Mouse (Mus musculus) neural tube, embryonic 11.5 days (tissue): ENCODE measurements around the gene Canx. TPM values are rescaled to one million over a fixed set of nuclear protein-coding genes. Genes with fewer than 3 reads are reported as not detected.
A peak's percentile ranks its signal among the peaks of the same experiment; 100 is the strongest.
"Not testable (repeated sequence)": the region's sequence is repeated elsewhere in the genome, so short reads cannot be mapped to it uniquely, and the experiment has no call there.

ENCODE experiments used
- ATAC-seq: fragments of 200-750 bp; cut with Nextera tagmentation; 2 replicates; pipeline ENCODE4 v1.8.0; 2017; ENCODE audit warnings: moderate number of reproducible peaks, mild to moderate bottlenecking, moderate TSS enrichment, moderate library complexity; ENCODE audit not compliant: insufficient read depth, low FRiP score, low TSS enrichment
- DNase-seq: peaks from one replicate; pipeline ENCODE4 v3.0.0-alpha.2; 2015; ENCODE audit warnings: low spot score
- H3K27ac ChIP-seq: fragments of 300-500 bp; sonication (generic); 2 replicates; pipeline ENCODE4 v1.5.1; 2014; ENCODE audit warnings: low read depth, mild to moderate bottlenecking, low read length
- H3K27me3 ChIP-seq: fragments of 300-500 bp; sonication (generic); 2 replicates; pipeline ENCODE4 v1.6.1; 2014; ENCODE audit warnings: mild to moderate bottlenecking, low read length, mixed read lengths; ENCODE audit not compliant: control insufficient read depth, insufficient read depth
- H3K36me3 ChIP-seq: fragments of 300-500 bp; sonication (generic); 2 replicates; pipeline ENCODE4 v1.6.1; 2014; ENCODE audit warnings: mild to moderate bottlenecking, low read length, moderate library complexity, mixed read lengths; ENCODE audit not compliant: control insufficient read depth, insufficient read depth
- H3K4me1 ChIP-seq: fragments of 300-500 bp; sonication (generic); 2 replicates; pipeline ENCODE4 v1.6.1; 2014; ENCODE audit warnings: low read length, mixed read lengths; ENCODE audit not compliant: control insufficient read depth, insufficient read depth
- H3K4me2 ChIP-seq: fragments of 300-500 bp; sonication (generic); 2 replicates; pipeline ENCODE4 v1.6.1; 2014; ENCODE audit warnings: low read depth, mild to moderate bottlenecking, moderate library complexity
- H3K4me3 ChIP-seq: fragments of 300-500 bp; sonication (generic); 2 replicates; pipeline ENCODE4 v1.5.1; 2014; ENCODE audit warnings: low read depth, low read length
- H3K9ac ChIP-seq: fragments of 300-500 bp; sonication (generic); 2 replicates; pipeline ENCODE4 v1.6.1; 2014; ENCODE audit warnings: mild to moderate bottlenecking, low read length
- H3K9me3 ChIP-seq: fragments of 300-500 bp; sonication (generic); 2 replicates; pipeline ENCODE4 v1.6.1; 2016; ENCODE audit warnings: low read length; ENCODE audit not compliant: control insufficient read depth
- WGBS: fragments of 180-500 bp; shearing (Covaris S2); extraction: QIAGEN DNeasy Blood & Tissue Kit; methylation state at CpG from one replicate; pipeline ENCODE4 v1.1.7; 2014; 5-methylcytosine and 5-hydroxymethylcytosine counted together
- polyA plus RNA-seq: library from polyadenylated mRNA; unstranded; fragments of >200 nt; fragmentation: Nextera tagmentation; extraction: Ambion mirVana; gene quantifications from 2 replicates; pipeline ENCODE4 v1.2.1, GENCODE M21; 2014

Gene Canx
- polyA plus RNA-seq, 1 experiment from 2014 or later = 240 TPM

- Histone ChIP-seq H3K27ac (no peak overlapping the region), H3K4me2 (no peak overlapping the region), H3K27me3 (no peaks in the 10 kb centered on the region), H3K9ac (no peak overlapping the region), H3K4me3 (no peak overlapping the region), H3K36me3 (no peaks in the 10 kb centered on the region), H3K9me3 (no peaks in the 10 kb centered on the region), H3K4me1 (no peaks in the 10 kb centered on the region)
- ATAC-seq (no peak), DNase-seq (no peak)
- WGBS = 91% methylated on average over 9 of the region's 9 CpGs
Observed at GRCm38 (mm10) chr11:50367531-50367930, 42.1 kb upstream of the Canx start.

- ATAC-seq (no peak), DNase-seq (no peak)
- no peak overlapping the region for H3K4me2 ChIP-seq
- no peak overlapping the region for H3K9ac ChIP-seq
- H3K27ac ChIP-seq = no peak overlapping the region
- H3K9me3 ChIP-seq = no peaks in the 10 kb centered on the region
- H3K4me3 ChIP-seq = no peak overlapping the region
- no peaks in the 10 kb centered on the region for H3K36me3 ChIP-seq
- H3K4me1 ChIP-seq = no peaks in the 10 kb centered on the region
- no peaks in the 10 kb centered on the region for H3K27me3 ChIP-seq
Observed at GRCm38 (mm10) chr11:50365322-50365721, 39.8 kb upstream of the Canx start.

GRCm38 (mm10) chr11:50364548-50364947, 39.1 kb upstream of the Canx start:
- Histone ChIP-seq H3K4me3 (no peak overlapping the region), H3K27ac (no peak overlapping the region), H3K36me3 (no peaks in the 10 kb centered on the region), H3K9ac (no peak overlapping the region), H3K9me3 (no peaks in the 10 kb centered on the region), H3K4me2 (no peak overlapping the region), H3K4me1 (no peaks in the 10 kb centered on the region), H3K27me3 (no peaks in the 10 kb centered on the region)
- WGBS = 14% methylated on average over 4 of the region's 4 CpGs
- peak; percentile 67 for DNase-seq
- ATAC-seq = no peak

GRCm38 (mm10) chr11:50361282-50361681, 35.8 kb upstream of the Canx start:
- H3K9me3 ChIP-seq, ATAC-seq, H3K4me1 ChIP-seq, H3K36me3 ChIP-seq, H3K27me3 ChIP-seq, H3K4me2 ChIP-seq, H3K9ac ChIP-seq, H3K27ac ChIP-seq, DNase-seq, H3K4me3 ChIP-seq: not testable (repeated sequence)
- WGBS = 91% methylated on average over 1 of the region's 1 CpGs

- peak overlapping the region; percentile 89 for H3K4me2 ChIP-seq
- no peaks in the 10 kb centered on the region for H3K4me1 ChIP-seq
- H3K4me3 ChIP-seq = peak overlapping the region; percentile 52
- ATAC-seq (no peak; the same call in 1 of the 2 replicates), DNase-seq (peak; percentile 68)
- no peaks in the 10 kb centered on the region for H3K9me3 ChIP-seq
- WGBS = 2% methylated on average over 74 of the region's 74 CpGs
- no peak overlapping the region for H3K27ac ChIP-seq
- H3K27me3 ChIP-seq = no peaks in the 10 kb centered on the region; the same call in 1 of the 2 replicates
- H3K9ac ChIP-seq = peak overlapping the region; percentile 58
- no peaks in the 10 kb centered on the region for H3K36me3 ChIP-seq
Observed at GRCm38 (mm10) chr11:50358950-50359861, 33.7 kb upstream of the Canx start.

- Histone ChIP-seq H3K9me3 (no peaks in the 10 kb centered on the region), H3K4me2 (no peak overlapping the region), H3K27me3 (no peaks in the 10 kb centered on the region; the same call in 1 of the 2 replicates), H3K4me1 (no peaks in the 10 kb centered on the region), H3K36me3 (no peaks in the 10 kb centered on the region), H3K27ac (no peak overlapping the region), H3K9ac (no peak overlapping the region), H3K4me3 (no peak overlapping the region)
- WGBS = 77% methylated on average over 1 of the region's 1 CpGs
- ATAC-seq (no peak), DNase-seq (no peak)
Observed at GRCm38 (mm10) chr11:50355395-50355794, 29.9 kb upstream of the Canx start.

GRCm38 (mm10) chr11:50354851-50355250, 29.4 kb upstream of the Canx start:
- Histone ChIP-seq H3K4me2 (no peak overlapping the region), H3K9ac (no peak overlapping the region), H3K4me3 (no peak overlapping the region), H3K36me3 (no peaks in the 10 kb centered on the region), H3K27ac (no peak overlapping the region), H3K9me3 (no peaks in the 10 kb centered on the region), H3K27me3 (no peaks in the 10 kb centered on the region; the same call in 1 of the 2 replicates), H3K4me1 (no peaks in the 10 kb centered on the region)
- DNase-seq = no peak
- ATAC-seq = no peak
- WGBS = 71% methylated on average over 3 of the region's 3 CpGs

- no peak for DNase-seq
- H3K4me2 ChIP-seq = no peak within 1 kb of the TSS
- no peak within 1 kb of the TSS for H3K9ac ChIP-seq
- no peaks in the 10 kb centered on the region for H3K9me3 ChIP-seq
- H3K27me3 ChIP-seq = no peaks in the 10 kb centered on the region; the same call in 1 of the 2 replicates
- no peaks in the 10 kb centered on the region for H3K4me1 ChIP-seq
- no peak within 1 kb of the TSS for H3K27ac ChIP-seq
- no peak for ATAC-seq
- no peak within 1 kb of the TSS for H3K4me3 ChIP-seq
- no peaks in the 10 kb centered on the region for H3K36me3 ChIP-seq
Observed at GRCm38 (mm10) chr11:50354162-50354561, 28.7 kb upstream of the Canx start, which contains the start of gene Cby3. TSS of gene Cby3 (plus strand) at chr11:50354462.

- Histone ChIP-seq H3K27me3 (no peaks in the 10 kb centered on the region), H3K27ac (no peak overlapping the region), H3K4me3 (no peak overlapping the region), H3K36me3 (no peaks in the 10 kb centered on the region), H3K4me2 (no peak overlapping the region), H3K4me1 (no peaks in the 10 kb centered on the region), H3K9me3 (no peaks in the 10 kb centered on the region), H3K9ac (no peak overlapping the region)
- ATAC-seq (no peak), DNase-seq (no peak)
- WGBS = 78% methylated on average over 2 of the region's 2 CpGs
Observed at GRCm38 (mm10) chr11:50352177-50352576, 26.7 kb upstream of the Canx start.
